Mouse (Mus musculus) liver, postnatal 0 days (tissue): ENCODE measurements around the gene Mrpl36. TPM values are rescaled to one million over a fixed set of nuclear protein-coding genes. Genes with fewer than 3 reads are reported as not detected.

Experiments
- ATAC-seq: fragments of 200-750 bp; cut with Nextera tagmentation; 2 replicates; pipeline ENCODE4 v1.8.0; 2017; ENCODE audit warnings: mild to moderate bottlenecking, moderate library complexity
- DNase-seq: peaks from one replicate; pipeline ENCODE4 v3.0.0-alpha.2; 2016
- H3K27ac ChIP-seq: fragments of 300-500 bp; sonication (generic); 2 replicates; pipeline ENCODE4 v1.5.1; 2014; ENCODE audit warnings: antibody characterized with exemption, moderate library complexity, mild to moderate bottlenecking, low read depth
- H3K27me3 ChIP-seq: fragments of 300-500 bp; sonication (generic); 2 replicates; pipeline ENCODE4 v1.6.1; 2014; ENCODE audit warnings: low read length, control low read depth, mixed read lengths; ENCODE audit not compliant: insufficient read depth
- H3K36me3 ChIP-seq: fragments of 300-500 bp; sonication (generic); replicated peaks from 2 replicates; pipeline ENCODE4 v1.6.1; 2014; ENCODE audit warnings: mild to moderate bottlenecking, control low read depth, low read length, moderate library complexity, mixed read lengths; ENCODE audit not compliant: insufficient read depth
- H3K4me1 ChIP-seq: fragments of 300-500 bp; sonication (generic); 2 replicates; pipeline ENCODE4 v1.6.1; 2014; ENCODE audit warnings: antibody characterized with exemption, mild to moderate bottlenecking, control low read depth; ENCODE audit not compliant: insufficient read depth
- H3K4me2 ChIP-seq: fragments of 300-500 bp; sonication (generic); 2 replicates; pipeline ENCODE4 v1.6.1; 2014; ENCODE audit warnings: low read depth, mild to moderate bottlenecking, low read length, moderate library complexity, mixed read lengths
- H3K4me3 ChIP-seq: fragments of 300-500 bp; sonication (generic); 2 replicates; pipeline ENCODE4 v1.5.1; 2014; ENCODE audit warnings: low read depth, low read length
- H3K9ac ChIP-seq: fragments of 300-500 bp; sonication (generic); replicated peaks from 2 replicates; pipeline ENCODE4 v1.6.1; 2014; ENCODE audit warnings: mild to moderate bottlenecking, moderate library complexity
- H3K9me3 ChIP-seq: fragments of 300-500 bp; sonication (generic); 2 replicates; pipeline ENCODE4 v1.6.1; 2016; ENCODE audit warnings: mild to moderate bottlenecking, control low read depth, low read length, mixed read lengths
- CTCF ChIP-seq: sonication (generic); IDR thresholded peaks from 2 replicates; pipeline ENCODE4 v1.5.1; 2016; ENCODE audit warnings: antibody characterized with exemption, low read depth
- EP300 ChIP-seq: IDR thresholded peaks from 2 replicates; pipeline ENCODE4 v1.6.1; 2016; ENCODE audit warnings: antibody characterized with exemption, low read depth, mild to moderate bottlenecking
- WGBS: fragments of 180-500 bp; shearing (Covaris S2); extraction: QIAGEN DNeasy Blood & Tissue Kit; methylation state at CpG from one replicate; pipeline ENCODE4 v1.1.7; 2014; ENCODE audit not compliant: insufficient replicate concordance; 5-methylcytosine and 5-hydroxymethylcytosine counted together
- polyA plus RNA-seq: library from polyadenylated mRNA; unstranded; fragments of >200 nt; fragmentation: Nextera tagmentation; extraction: Ambion mirVana; gene quantifications from 2 replicates; pipeline ENCODE4 v1.2.1, GENCODE M21; 2015

The Mrpl36 gene
- polyA plus RNA-seq, 1 experiment from 2014 or later: 90.4 TPM

DNA sequence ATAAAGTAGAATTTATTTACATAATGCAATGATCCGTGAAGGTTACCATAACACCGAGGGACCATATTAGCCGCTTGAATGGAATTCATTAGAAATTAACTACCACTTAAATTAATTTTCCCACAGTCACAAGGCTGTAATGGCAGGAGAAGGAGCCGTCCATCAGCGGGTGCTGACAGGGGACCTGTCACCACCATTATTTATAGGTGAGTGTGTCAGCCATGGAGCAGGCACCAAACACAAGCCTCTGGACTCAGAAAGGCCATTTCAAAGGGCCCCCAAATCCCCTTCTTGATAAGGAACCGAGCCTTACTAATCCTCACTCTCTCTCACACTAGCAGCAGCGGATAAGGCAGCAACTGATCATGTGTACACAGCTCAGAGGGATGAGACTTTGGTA, 8.4 kb downstream of the Mrpl36 start:
- no peak for DNase-seq
- Histone ChIP-seq H3K4me2 (no peak overlapping the region), H3K9me3 (no peaks in the 10 kb centered on the region), H3K36me3 (no peaks in the 10 kb centered on the region), H3K27ac (no peak overlapping the region), H3K9ac (no peak overlapping the region), H3K4me3 (no peak overlapping the region), H3K27me3 (no peaks in the 10 kb centered on the region), H3K4me1 (no peaks in the 10 kb centered on the region)
- no peak for TF ChIP-seq EP300
- WGBS: 52% methylated on average over 7 of the region's 7 CpGs
- no peak for ATAC-seq

- ATAC-seq (no peak), DNase-seq (no peak)
- H3K27ac ChIP-seq: no peak overlapping the region
- no peak overlapping the region for H3K4me3 ChIP-seq
- H3K9me3 ChIP-seq: no peaks in the 10 kb centered on the region
- no peaks in the 10 kb centered on the region for H3K36me3 ChIP-seq
- no peak overlapping the region for H3K4me2 ChIP-seq
- no peak overlapping the region for H3K9ac ChIP-seq
- 63% methylated on average over 9 of the region's 9 CpGs for WGBS
- no peaks in the 10 kb centered on the region for H3K27me3 ChIP-seq
- H3K4me1 ChIP-seq: no peaks in the 10 kb centered on the region
- TF ChIP-seq EP300 (no peak), CTCF (peak; percentile 54)
These were observed 17.0 kb downstream of the Mrpl36 start for GRCm38 (mm10) chr13:73345102-73345890.

DNA sequence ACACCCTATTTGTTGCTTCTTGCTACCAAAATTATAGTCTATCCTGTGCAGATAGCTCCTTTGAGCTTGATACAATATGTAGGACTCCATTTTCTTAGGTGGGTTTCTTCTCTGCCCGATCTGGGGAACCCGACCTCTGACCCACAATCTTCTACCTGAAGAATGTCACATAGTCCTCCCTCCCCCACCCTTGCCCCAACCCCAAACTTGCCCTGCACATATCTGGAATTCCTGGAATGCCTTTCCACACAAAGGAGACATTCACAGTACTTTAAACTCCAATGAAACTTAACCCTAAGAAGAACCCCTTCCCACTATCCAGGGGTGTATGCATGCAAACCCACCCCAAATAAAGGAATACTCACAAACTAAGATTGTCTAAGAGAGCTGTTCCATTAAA, 17.8 kb downstream of the Mrpl36 start:
- Histone ChIP-seq H3K27me3 (no peaks in the 10 kb centered on the region), H3K9ac (no peak overlapping the region), H3K4me3 (no peak overlapping the region), H3K4me2 (no peak overlapping the region), H3K9me3 (no peaks in the 10 kb centered on the region), H3K27ac (no peak overlapping the region), H3K36me3 (no peaks in the 10 kb centered on the region), H3K4me1 (no peaks in the 10 kb centered on the region)
- DNase-seq: no peak
- no peak for ATAC-seq
- WGBS: 53% methylated on average over 2 of the region's 2 CpGs
- TF ChIP-seq CTCF (no peak), EP300 (no peak)

GRCm38 (mm10) chr13:73346743-73347142, 18.4 kb downstream of the Mrpl36 start:
- ATAC-seq (no peak), DNase-seq (no peak)
- Histone ChIP-seq H3K9me3 (no peaks in the 10 kb centered on the region), H3K36me3 (no peaks in the 10 kb centered on the region), H3K9ac (no peak overlapping the region), H3K4me2 (no peak overlapping the region), H3K4me1 (no peaks in the 10 kb centered on the region), H3K27me3 (0 out of 2 replicates have a peak, but pooled peaks cover 4% of the 10 kb centered on the region), H3K27ac (no peak overlapping the region), H3K4me3 (no peak overlapping the region)
- TF ChIP-seq CTCF: no peak
- TF ChIP-seq EP300: no peak
- WGBS: 73% methylated on average over 4 of the region's 4 CpGs

DNA sequence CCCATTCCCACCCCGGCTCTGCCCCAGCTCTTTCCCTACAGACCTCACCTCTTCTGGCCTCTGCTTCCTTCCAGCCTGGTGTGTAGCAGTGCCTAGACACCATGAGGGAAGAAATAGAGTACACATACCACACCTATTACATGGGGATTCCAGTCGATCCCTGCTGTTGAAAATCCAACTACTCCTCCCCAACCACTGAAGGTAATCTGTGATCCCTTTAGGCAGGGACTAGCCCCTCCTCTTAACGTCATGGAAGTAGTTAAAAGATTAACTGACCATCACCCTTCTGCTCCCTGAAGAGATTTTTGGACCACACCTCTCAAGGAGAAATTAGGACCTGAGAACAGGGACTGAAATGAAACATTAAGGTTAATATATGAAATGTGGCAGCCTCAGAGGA, 18.9 kb downstream of the Mrpl36 start:
- H3K27ac ChIP-seq: no peak overlapping the region
- H3K4me1 ChIP-seq: no peaks in the 10 kb centered on the region
- no peaks in the 10 kb centered on the region for H3K36me3 ChIP-seq
- 65% methylated on average over 3 of the region's 3 CpGs for WGBS
- no peak for TF ChIP-seq EP300
- no peak for TF ChIP-seq CTCF
- H3K9ac ChIP-seq: no peak overlapping the region
- H3K4me2 ChIP-seq: no peak overlapping the region
- ATAC-seq: no peak
- 0 out of 2 replicates have a peak, but pooled peaks cover 4% of the 10 kb centered on the region for H3K27me3 ChIP-seq
- DNase-seq: no peak
- no peaks in the 10 kb centered on the region for H3K9me3 ChIP-seq
- H3K4me3 ChIP-seq: no peak overlapping the region

- no peaks in the 10 kb centered on the region for H3K4me1 ChIP-seq
- H3K27me3 ChIP-seq: 0 out of 2 replicates have a peak, but pooled peaks cover 4% of the 10 kb centered on the region
- no peaks in the 10 kb centered on the region for H3K36me3 ChIP-seq
- H3K9ac ChIP-seq: no peak overlapping the region
- no peaks in the 10 kb centered on the region for H3K9me3 ChIP-seq
- no peak overlapping the region for H3K27ac ChIP-seq
- no peak for ATAC-seq
- no peak for DNase-seq
- H3K4me2 ChIP-seq: no peak overlapping the region
- TF ChIP-seq CTCF (no peak), EP300 (no peak)
- H3K4me3 ChIP-seq: no peak overlapping the region
- 79% methylated on average over 7 of the region's 7 CpGs for WGBS
These were observed 19.8 kb downstream of the Mrpl36 start for GRCm38 (mm10) chr13:73347922-73348650.
